Mouse (Mus musculus) spleen, adult 10 weeks (tissue): ENCODE data around the gene Ssx9. TPM values are rescaled to one million over a fixed set of nuclear protein-coding genes. Genes with fewer than 3 reads are reported as not detected.

Source experiments
- polyA plus RNA-seq: library from polyadenylated mRNA; stranded (reverse); fragments of 350-450 nt; fragmentation: Illumina TruSeq; extraction: RNeasy Lipid Tissue Mini Kit (QIAGEN cat#74804); gene quantifications from one replicate; pipeline ENCODE4 v1.2.3, GENCODE M21; 2015; ENCODE audit warnings: low replicate concordance; ENCODE audit not compliant: insufficient read depth

Ssx9 gene
- polyA plus RNA-seq: not detected

DNA sequence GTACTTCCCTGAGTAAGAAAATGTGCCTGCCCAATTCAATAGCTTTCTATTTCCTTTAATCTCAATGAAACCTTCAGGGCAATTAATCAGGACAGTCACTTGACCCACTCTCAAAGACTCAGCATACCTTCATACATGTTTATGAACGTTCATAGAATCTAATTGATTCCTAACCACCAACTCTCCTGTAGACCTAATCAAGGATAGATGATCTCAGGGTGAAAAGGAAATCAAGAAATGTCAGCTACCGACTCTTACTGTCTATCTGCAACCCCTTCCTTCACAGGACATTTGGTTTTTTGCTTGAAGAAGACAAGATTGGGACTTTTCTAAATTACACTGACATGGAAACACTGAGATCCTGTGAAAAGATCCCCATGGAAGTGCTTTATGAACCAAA lies at the start of gene Ssx9:
Ssx9 (plus strand) TSS at position 301 of the 400 bp plus-strand sequence.

DNA sequence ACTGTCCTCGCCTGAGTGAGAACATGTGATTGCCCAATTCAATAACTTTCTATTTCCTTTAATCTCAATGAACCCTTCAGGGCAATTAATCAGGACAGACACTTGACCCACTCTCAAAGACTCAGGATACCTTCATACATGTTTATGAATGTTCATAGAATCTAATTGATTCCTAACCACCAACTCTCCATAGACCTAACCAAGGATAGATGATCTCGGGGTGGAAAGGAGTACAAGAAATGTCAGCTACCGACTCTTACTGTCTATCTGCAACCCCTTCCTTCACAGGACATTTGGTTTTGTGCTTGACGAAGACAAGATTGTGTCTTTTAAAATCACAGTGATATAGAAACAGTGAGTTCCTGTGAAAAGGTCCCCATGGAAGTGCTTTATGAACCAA lies 55.2 kb downstream of the Ssx9 start, which contains the start of gene Ssxb5:
Ssxb5 (plus strand) TSS at position 301 of the 400 bp plus-strand sequence.

Other genes starting within 250 kb of the Ssx9 start
- gene Gm14459, start 223.5 kb upstream of the Ssx9 start, polyA plus RNA-seq: not detected
- not detected for gene Ssxb6, start 200.2 kb upstream of the Ssx9 start, polyA plus RNA-seq
- gene Ssxb3, start 156.6 kb upstream of the Ssx9 start, polyA plus RNA-seq: not detected
- not detected for gene Ssxb8, start 57.6 kb upstream of the Ssx9 start, polyA plus RNA-seq
- gene Ssxb5, start 55.3 kb downstream of the Ssx9 start, polyA plus RNA-seq: not detected
- gene Gm6592, start 95.6 kb downstream of the Ssx9 start, polyA plus RNA-seq: not detected
- not detected for gene Gm5751, start 125.8 kb downstream of the Ssx9 start, polyA plus RNA-seq
- 2.7 TPM for gene B630019K06Rik, start 143.9 kb downstream of the Ssx9 start, polyA plus RNA-seq
- not detected for gene Fthl17b, start 214.5 kb downstream of the Ssx9 start, polyA plus RNA-seq
- not detected for gene Fthl17c, start 228.1 kb downstream of the Ssx9 start, polyA plus RNA-seq
- gene Fthl17d, start 238.3 kb downstream of the Ssx9 start, polyA plus RNA-seq: not detected